Mouse (Mus musculus) ES-Bruce4 (cell line): Measurements from ENCODE around the gene Myrip. TPM values are rescaled to one million over a fixed set of nuclear protein-coding genes. Genes with fewer than 3 reads are reported as not detected.

Experiments
- H3K27ac ChIP-seq: 2 replicates; pipeline ENCODE4 v1.5.1; 2012; ENCODE audit warnings: low read length, inconsistent platforms; ENCODE audit not compliant: insufficient read depth
- H3K27me3 ChIP-seq: 2 replicates; pipeline ENCODE4 v1.6.1; 2012; ENCODE audit warnings: mild to moderate bottlenecking, low read length, inconsistent platforms; ENCODE audit not compliant: control insufficient read depth, poor library complexity, insufficient read depth, severe bottlenecking
- H3K36me3 ChIP-seq: 2 replicates; pipeline ENCODE4 v1.6.1; 2012; ENCODE audit warnings: inconsistent platforms, mild to moderate bottlenecking, low read length, moderate library complexity; ENCODE audit not compliant: control insufficient read depth, poor library complexity, insufficient read depth, severe bottlenecking
- H3K4me1 ChIP-seq: one replicate; pipeline ENCODE4 v1.8.1; 2011; ENCODE audit warnings: low read length; ENCODE audit not compliant: control insufficient read depth, insufficient read depth
- H3K4me3 ChIP-seq: 2 replicates; pipeline ENCODE4 v1.5.1; 2011; ENCODE audit warnings: low read depth, mild to moderate bottlenecking, low read length
- H3K9ac ChIP-seq: 2 replicates; pipeline ENCODE4 v1.6.1; 2012; ENCODE audit warnings: low read depth, mild to moderate bottlenecking, inconsistent platforms; ENCODE audit not compliant: poor library complexity, severe bottlenecking
- H3K9me3 ChIP-seq: replicated peaks from 2 replicates; pipeline ENCODE4 v1.6.1; 2012; ENCODE audit warnings: mild to moderate bottlenecking, low read length, inconsistent platforms; ENCODE audit not compliant: control insufficient read depth, poor library complexity, insufficient read depth, severe bottlenecking
- CTCF ChIP-seq: IDR thresholded peaks from one replicate; pipeline ENCODE4 v1.8.1; 2011; ENCODE audit warnings: low read depth, low read length
- EP300 ChIP-seq: IDR thresholded peaks from 2 replicates; pipeline ENCODE4 v1.6.1; 2011; ENCODE audit warnings: low read depth, low read length; ENCODE audit not compliant: insufficient read depth
- POLR2A ChIP-seq: IDR thresholded peaks from one replicate; pipeline ENCODE4 v1.8.1; 2011; ENCODE audit warnings: low read length; ENCODE audit not compliant: insufficient read depth
- polyA plus RNA-seq: library from polyadenylated mRNA; stranded (reverse); fragments of >200 nt; gene quantifications from 2 replicates; pipeline ENCODE4 v1.2.4, GENCODE M21; 2011; ENCODE audit warnings: low read depth; ENCODE audit not compliant: missing spikeins, insufficient read depth, insufficient read length

Myrip gene
- polyA plus RNA-seq, 1 experiment = 0.24 TPM

GRCm38 (mm10) chr9:120455768-120456655 is 154.7 kb downstream of the Myrip start:
- TF ChIP-seq POLR2A = no peak
- TF ChIP-seq CTCF = no peak
- no peak overlapping the region for H3K27ac ChIP-seq
- no peaks in the 10 kb centered on the region for H3K4me1 ChIP-seq
- no peak overlapping the region for H3K9ac ChIP-seq
- H3K4me3 ChIP-seq = no peak overlapping the region
- H3K9me3 ChIP-seq = no peaks in the 10 kb centered on the region
- no peaks in the 10 kb centered on the region for H3K36me3 ChIP-seq
- no peaks in the 10 kb centered on the region for H3K27me3 ChIP-seq

GRCm38 (mm10) chr9:120470431-120470830 is 169.1 kb downstream of the Myrip start:
- Histone ChIP-seq H3K4me1 (no peaks in the 10 kb centered on the region), H3K9me3 (no peaks in the 10 kb centered on the region), H3K36me3 (no peaks in the 10 kb centered on the region), H3K4me3 (no peak overlapping the region), H3K27ac (no peak overlapping the region), H3K27me3 (no peaks in the 10 kb centered on the region), H3K9ac (no peak overlapping the region)
- TF ChIP-seq CTCF (no peak), EP300 (no peak), POLR2A (no peak)

GRCm38 (mm10) chr9:120481644-120482043 is 180.3 kb downstream of the Myrip start:
- Histone ChIP-seq H3K9ac (no peak overlapping the region), H3K4me1 (no peaks in the 10 kb centered on the region), H3K36me3 (no peaks in the 10 kb centered on the region), H3K27ac (no peak overlapping the region), H3K4me3 (no peak overlapping the region), H3K27me3 (no peaks in the 10 kb centered on the region), H3K9me3 (no peaks in the 10 kb centered on the region)
- no peak for TF ChIP-seq CTCF
- no peak for TF ChIP-seq POLR2A
- TF ChIP-seq EP300 = no peak

- no peak overlapping the region for H3K4me3 ChIP-seq
- H3K9me3 ChIP-seq = no peaks in the 10 kb centered on the region
- no peak for TF ChIP-seq EP300
- TF ChIP-seq CTCF = no peak
- TF ChIP-seq POLR2A = no peak
- H3K27me3 ChIP-seq = no peaks in the 10 kb centered on the region
- no peak overlapping the region for H3K9ac ChIP-seq
- no peak overlapping the region for H3K27ac ChIP-seq
- no peaks in the 10 kb centered on the region for H3K4me1 ChIP-seq
- no peaks in the 10 kb centered on the region for H3K36me3 ChIP-seq
These were observed 181.1 kb downstream of the Myrip start for GRCm38 (mm10) chr9:120482382-120482781.

- TF ChIP-seq EP300 (no peak), POLR2A (no peak), CTCF (no peak)
- Histone ChIP-seq H3K9me3 (no peaks in the 10 kb centered on the region), H3K36me3 (no peaks in the 10 kb centered on the region), H3K27me3 (no peaks in the 10 kb centered on the region), H3K4me1 (no peaks in the 10 kb centered on the region), H3K4me3 (no peak overlapping the region), H3K27ac (no peak overlapping the region), H3K9ac (no peak overlapping the region)
These were observed 181.8 kb downstream of the Myrip start for GRCm38 (mm10) chr9:120483101-120483500.

- Histone ChIP-seq H3K4me3 (no peak overlapping the region), H3K4me1 (no peaks in the 10 kb centered on the region), H3K9me3 (no peaks in the 10 kb centered on the region), H3K27ac (no peak overlapping the region), H3K27me3 (no peaks in the 10 kb centered on the region), H3K36me3 (no peaks in the 10 kb centered on the region), H3K9ac (no peak overlapping the region)
- TF ChIP-seq CTCF (no peak), EP300 (no peak), POLR2A (no peak)
These were observed 185.8 kb downstream of the Myrip start for GRCm38 (mm10) chr9:120487076-120487475.
